Mouse (Mus musculus) forebrain, embryonic 15.5 days (tissue): ENCODE data around the gene Bag5. TPM values are rescaled to one million over a fixed set of nuclear protein-coding genes. Genes with fewer than 3 reads are reported as not detected.
"Not testable (repeated sequence)": the region's sequence is repeated elsewhere in the genome, so short reads cannot be mapped to it uniquely, and the experiment has no call there.

Source experiments
- ATAC-seq: fragments of 200-750 bp; cut with Nextera tagmentation; replicated peaks from 2 replicates; pipeline ENCODE4 v1.8.0; 2017; ENCODE audit warnings: mild to moderate bottlenecking, moderate TSS enrichment, moderate library complexity
- H3K27ac ChIP-seq: fragments of 300-500 bp; sonication (generic); replicated peaks from 2 replicates; pipeline ENCODE4 v1.5.1; 2015; ENCODE audit warnings: mild to moderate bottlenecking, inconsistent platforms
- H3K27me3 ChIP-seq: fragments of 300-500 bp; sonication (generic); 2 replicates; pipeline ENCODE4 v1.6.1; 2015; ENCODE audit warnings: inconsistent platforms
- H3K36me3 ChIP-seq: fragments of 300-500 bp; sonication (generic); 2 replicates; pipeline ENCODE4 v1.6.1; 2015; ENCODE audit warnings: mild to moderate bottlenecking, inconsistent platforms
- H3K4me1 ChIP-seq: fragments of 300-500 bp; sonication (generic); 2 replicates; pipeline ENCODE4 v1.6.1; 2015; ENCODE audit warnings: inconsistent platforms
- H3K4me2 ChIP-seq: fragments of 300-500 bp; sonication (generic); replicated peaks from 2 replicates; pipeline ENCODE4 v1.6.1; 2015; ENCODE audit warnings: mild to moderate bottlenecking, inconsistent platforms
- H3K4me3 ChIP-seq: fragments of 300-500 bp; sonication (generic); 2 replicates; pipeline ENCODE4 v1.5.1; 2015; ENCODE audit warnings: mild to moderate bottlenecking, inconsistent platforms
- H3K9ac ChIP-seq: fragments of 300-500 bp; sonication (generic); replicated peaks from 2 replicates; pipeline ENCODE4 v1.6.1; 2015; ENCODE audit warnings: mild to moderate bottlenecking, inconsistent platforms
- H3K9me3 ChIP-seq: fragments of 300-500 bp; sonication (generic); 2 replicates; pipeline ENCODE4 v1.6.1; 2016; ENCODE audit warnings: inconsistent platforms
- WGBS: fragments of 180-500 bp; shearing (Covaris S2); methylation state at CpG from one replicate; pipeline ENCODE4 v1.1.7; 2015; ENCODE audit warnings: mixed read lengths; 5-methylcytosine and 5-hydroxymethylcytosine counted together
- polyA plus RNA-seq: library from polyadenylated mRNA; unstranded; fragments of >200 nt; fragmentation: Nextera tagmentation; extraction: Ambion mirVana; gene quantifications from 2 replicates; pipeline ENCODE4 v1.2.1, GENCODE M21; 2015

Gene Bag5
- polyA plus RNA-seq, 1 experiment from 2014 or later, result 69.1 TPM

DNA sequence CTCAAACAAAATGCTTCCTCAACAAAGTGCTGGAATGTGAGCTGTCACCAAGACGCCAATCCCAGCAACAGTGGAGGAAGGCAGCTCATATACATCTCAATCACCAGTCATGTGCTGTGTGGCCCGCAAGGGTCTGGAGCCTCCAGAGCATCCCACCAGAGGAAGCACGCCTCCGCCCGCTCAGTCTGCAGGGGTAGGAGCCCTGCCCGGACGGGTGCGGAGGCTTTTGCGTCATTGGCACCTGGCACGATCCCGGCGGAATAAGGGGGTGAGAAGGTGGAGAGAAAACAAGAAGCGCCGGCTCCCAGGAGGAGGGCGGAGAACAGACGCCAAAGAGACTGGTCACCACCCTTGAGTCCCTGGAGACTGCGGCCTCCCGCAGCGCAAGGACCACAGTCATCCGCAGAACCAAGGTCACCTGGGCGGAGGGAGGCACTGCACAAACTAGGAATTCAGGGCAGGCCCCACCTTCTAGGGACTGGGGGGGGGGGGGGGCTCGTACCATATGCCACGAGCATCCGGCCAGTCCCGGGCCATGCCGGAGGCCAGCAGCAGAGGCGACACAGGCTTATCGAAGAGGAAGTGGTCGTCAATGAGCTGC is 42.6 kb downstream of the Bag5 start:
- H3K4me1 ChIP-seq, result peaks cover 37% of the 10 kb centered on the region
- H3K4me2 ChIP-seq, result peak overlapping the region; percentile 71
- peaks cover 11% of the 10 kb centered on the region; the same call in 1 of the 2 replicates for H3K36me3 ChIP-seq
- no peaks in the 10 kb centered on the region for H3K9me3 ChIP-seq
- 1% methylated on average over 28 of the region's 29 CpGs for WGBS
- H3K27me3 ChIP-seq, result no peaks in the 10 kb centered on the region
- ATAC-seq, result no peak
- peak overlapping the region; percentile 90 for H3K4me3 ChIP-seq
- H3K27ac ChIP-seq, result peak overlapping the region; percentile 91
- H3K9ac ChIP-seq, result peak overlapping the region; percentile 96

DNA sequence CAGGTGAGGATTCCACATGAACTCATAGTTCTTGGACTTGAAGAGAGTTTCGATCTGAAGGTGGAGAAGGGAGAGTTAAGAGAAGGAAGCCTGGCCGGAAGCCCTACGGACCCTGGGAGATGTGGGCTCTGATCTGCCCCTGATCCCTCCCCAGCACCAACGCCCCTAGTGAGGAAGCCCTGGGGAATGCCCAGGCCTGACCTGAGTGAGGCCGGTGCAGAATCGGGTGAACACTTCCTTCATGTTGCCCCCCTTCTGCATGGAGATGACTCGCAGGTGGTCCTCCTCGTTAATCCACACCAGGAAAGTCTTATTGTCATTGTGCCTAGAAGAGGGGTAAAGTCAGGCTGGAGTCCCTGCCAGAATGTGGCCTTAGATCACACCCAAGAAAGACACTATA is 43.1 kb downstream of the Bag5 start:
- Histone ChIP-seq H3K36me3 (peaks cover 11% of the 10 kb centered on the region; the same call in 1 of the 2 replicates), H3K27me3 (no peaks in the 10 kb centered on the region), H3K4me3 (peak overlapping the region; percentile 90), H3K4me1 (peaks cover 37% of the 10 kb centered on the region), H3K9me3 (no peaks in the 10 kb centered on the region), H3K27ac (peak overlapping the region; percentile 91), H3K4me2 (peak overlapping the region; percentile 71), H3K9ac (peak overlapping the region; percentile 96)
- WGBS, result 34% methylated on average over 8 of the region's 8 CpGs
- ATAC-seq, result no peak

DNA sequence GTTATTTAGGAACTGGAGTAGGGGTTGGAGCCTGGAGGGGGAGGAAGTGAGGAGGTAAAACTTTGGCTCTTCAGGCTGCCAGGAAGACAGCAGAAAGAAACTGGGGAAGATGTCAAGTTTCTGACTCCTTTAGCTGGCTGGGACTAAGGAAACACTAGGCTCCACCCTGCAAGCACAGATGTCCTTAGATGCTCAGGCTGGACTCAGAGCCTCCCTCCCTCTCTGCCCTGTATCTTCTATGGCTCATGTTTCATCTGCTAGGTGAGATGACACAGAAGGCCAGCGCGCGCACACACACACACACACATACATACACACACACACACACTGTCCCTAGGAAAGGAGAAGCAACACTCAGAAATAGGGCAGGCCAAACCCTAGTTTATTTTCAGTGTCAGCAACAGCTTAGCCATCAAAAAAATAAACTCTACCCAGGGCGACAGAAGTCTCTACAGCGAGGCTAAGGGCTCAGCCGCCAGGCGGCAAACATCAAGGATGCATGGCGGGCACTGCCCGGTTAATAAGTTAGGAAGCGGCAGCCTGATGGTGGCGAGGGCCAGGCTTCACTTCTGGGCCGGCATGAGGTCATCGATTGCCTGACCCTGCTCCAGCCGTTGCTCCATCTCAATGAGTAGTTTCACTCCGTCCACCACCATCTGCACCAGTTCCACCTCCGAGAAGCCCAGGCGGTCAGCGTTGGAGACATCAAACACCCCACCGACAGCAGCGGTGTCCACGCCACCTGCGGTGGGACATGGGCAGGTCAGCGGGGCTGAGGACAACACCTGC is 43.9 kb downstream of the Bag5 start:
- 50% methylated on average over 23 of the region's 23 CpGs for WGBS
- peak overlapping the region; percentile 91 for H3K27ac ChIP-seq
- H3K9ac ChIP-seq, result peak overlapping the region; percentile 96
- no peak for ATAC-seq
- peaks cover 13% of the 10 kb centered on the region; the same call in 1 of the 2 replicates for H3K36me3 ChIP-seq
- H3K4me1 ChIP-seq, result peaks cover 37% of the 10 kb centered on the region
- peak overlapping the region; percentile 71 for H3K4me2 ChIP-seq
- H3K27me3 ChIP-seq, result no peaks in the 10 kb centered on the region
- H3K9me3 ChIP-seq, result no peaks in the 10 kb centered on the region
- H3K4me3 ChIP-seq, result peak overlapping the region; percentile 90

DNA sequence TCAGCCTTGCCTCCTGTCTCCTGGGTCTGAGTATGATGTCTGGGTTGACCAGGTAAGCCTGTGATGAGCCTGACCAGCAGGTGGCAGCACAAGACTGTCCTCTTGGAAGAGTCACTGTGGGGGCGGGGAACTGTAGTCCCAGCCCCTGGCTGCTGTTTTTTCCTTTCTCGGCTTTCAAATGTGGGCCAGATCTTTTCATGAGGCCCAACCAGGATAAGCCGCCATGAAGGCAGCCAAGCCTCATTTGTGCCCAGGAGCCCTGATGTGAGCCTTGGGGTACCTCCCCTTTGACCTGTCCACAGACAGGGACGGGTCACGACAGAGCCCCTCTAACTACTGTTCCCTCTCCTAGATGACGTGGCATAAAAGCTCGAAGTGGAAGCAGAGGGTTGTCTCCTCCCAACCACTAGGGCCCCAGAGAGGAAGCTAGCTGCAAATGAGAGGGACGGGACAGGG is 44.6 kb downstream of the Bag5 start:
- 2% methylated on average over 8 of the region's 8 CpGs for WGBS
- peak overlapping the region; percentile 71 for H3K4me2 ChIP-seq
- peak overlapping the region; percentile 96; the same call in 1 of the 2 replicates for H3K9ac ChIP-seq
- H3K36me3 ChIP-seq, result peaks cover 13% of the 10 kb centered on the region; the same call in 1 of the 2 replicates
- H3K27ac ChIP-seq, result peak overlapping the region; percentile 91
- peak; percentile 47 for ATAC-seq
- no peaks in the 10 kb centered on the region for H3K9me3 ChIP-seq
- H3K27me3 ChIP-seq, result no peaks in the 10 kb centered on the region
- H3K4me3 ChIP-seq, result peak overlapping the region; percentile 90; the same call in 1 of the 2 replicates
- H3K4me1 ChIP-seq, result peaks cover 37% of the 10 kb centered on the region

DNA sequence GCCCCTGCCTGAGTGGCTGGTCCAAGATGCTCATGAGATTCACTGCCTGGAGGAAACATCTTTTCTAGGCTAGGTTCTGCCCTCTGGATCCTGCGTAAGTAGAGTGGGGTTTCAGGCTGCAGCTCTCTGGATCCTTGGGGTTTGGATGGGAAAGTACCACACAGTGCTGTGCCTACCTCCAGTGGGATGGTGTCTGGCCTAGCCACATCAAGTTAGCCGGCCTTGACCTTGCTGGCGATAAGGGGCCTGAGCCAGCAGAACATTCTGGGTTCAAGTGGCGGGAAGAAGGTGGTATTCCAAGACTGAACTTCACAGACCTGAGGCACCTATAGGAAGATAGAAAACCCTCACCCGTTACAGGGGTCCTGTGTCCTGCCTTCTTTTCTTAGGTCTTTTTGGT is 45.6 kb downstream of the Bag5 start:
- peaks cover 13% of the 10 kb centered on the region; the same call in 1 of the 2 replicates for H3K36me3 ChIP-seq
- H3K27ac ChIP-seq, result no peak overlapping the region
- H3K27me3 ChIP-seq, result no peaks in the 10 kb centered on the region
- WGBS, result 93% methylated on average over 5 of the region's 5 CpGs
- no peaks in the 10 kb centered on the region for H3K9me3 ChIP-seq
- no peak overlapping the region for H3K4me3 ChIP-seq
- H3K4me1 ChIP-seq, result peaks cover 31% of the 10 kb centered on the region
- no peak overlapping the region for H3K4me2 ChIP-seq
- ATAC-seq, result no peak
- H3K9ac ChIP-seq, result no peak overlapping the region

DNA sequence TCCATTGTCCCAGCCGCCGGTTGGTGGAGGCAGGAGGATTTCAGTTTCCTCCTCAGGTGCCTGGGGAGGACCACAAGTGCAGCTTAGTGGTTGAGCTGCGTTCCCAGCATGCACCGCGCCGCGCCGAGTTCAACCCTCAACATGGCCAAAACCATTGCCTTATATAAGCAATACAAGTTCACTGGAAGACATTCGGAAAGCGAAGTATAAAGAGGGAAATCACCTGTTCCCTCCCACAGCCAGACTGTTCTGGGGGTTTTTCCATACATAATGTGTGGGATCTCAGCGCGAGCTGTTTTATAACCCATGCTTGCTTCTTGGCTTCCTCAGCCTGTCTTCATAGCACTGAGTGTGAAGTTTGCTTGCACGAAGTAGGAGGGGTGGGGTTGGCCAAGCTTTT is 46.7 kb downstream of the Bag5 start:
- Histone ChIP-seq H3K9me3 (no peaks in the 10 kb centered on the region), H3K4me1 (peaks cover 28% of the 10 kb centered on the region), H3K4me3 (no peak overlapping the region), H3K27ac (no peak overlapping the region), H3K4me2 (no peak overlapping the region), H3K36me3 (peaks cover 13% of the 10 kb centered on the region; the same call in 1 of the 2 replicates), H3K9ac (no peak overlapping the region), H3K27me3 (no peaks in the 10 kb centered on the region)
- no peak for ATAC-seq
- WGBS, result 82% methylated on average over 13 of the region's 13 CpGs

DNA sequence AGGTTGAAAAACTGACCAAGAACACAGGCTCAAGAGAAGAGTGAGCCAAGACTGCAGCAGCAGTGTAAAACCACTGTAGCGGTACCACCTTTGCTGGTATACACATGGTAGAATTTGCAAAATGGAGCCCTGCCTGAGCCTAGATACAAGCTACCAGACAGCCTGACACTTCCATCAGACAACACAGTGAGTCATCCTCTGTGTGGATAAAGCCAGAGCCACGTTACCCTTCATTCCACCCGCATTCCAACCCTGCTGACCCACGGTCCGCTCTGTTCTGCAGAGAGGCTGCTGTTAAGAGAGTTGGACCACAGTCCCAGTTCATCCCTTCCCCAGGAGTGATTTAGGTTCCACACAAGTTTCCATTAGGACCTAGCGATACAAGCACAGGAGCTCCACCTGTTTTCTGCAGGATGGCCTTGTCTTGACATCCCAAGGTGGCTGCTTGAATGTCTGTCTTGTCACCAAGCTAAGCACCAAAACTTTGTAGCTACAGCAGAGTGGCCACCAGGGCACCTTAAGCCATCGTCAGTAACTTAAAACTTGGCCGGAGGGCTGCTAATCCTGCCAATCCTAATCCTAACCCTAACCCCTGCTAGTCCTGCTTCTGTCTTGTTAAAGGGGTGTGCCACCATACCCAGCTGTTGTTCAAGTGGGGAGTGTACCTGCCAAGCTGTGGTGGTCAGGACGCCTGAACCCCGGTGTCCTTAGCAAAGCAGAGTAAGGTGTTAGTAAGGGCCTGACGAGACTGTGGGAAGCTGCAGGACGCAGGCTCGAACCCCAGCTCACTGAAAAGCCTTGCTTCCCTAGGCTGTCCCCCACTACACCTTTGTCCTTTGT is 47.8 kb downstream of the Bag5 start:
- ATAC-seq, result no peak
- H3K4me2 ChIP-seq, result no peak overlapping the region
- 82% methylated on average over 13 of the region's 13 CpGs for WGBS
- H3K27ac ChIP-seq, result no peak overlapping the region
- peaks cover 12% of the 10 kb centered on the region; the same call in 1 of the 2 replicates for H3K36me3 ChIP-seq
- H3K9me3 ChIP-seq, result no peaks in the 10 kb centered on the region
- no peak overlapping the region for H3K9ac ChIP-seq
- H3K4me3 ChIP-seq, result no peak overlapping the region
- peaks cover 19% of the 10 kb centered on the region for H3K4me1 ChIP-seq
- H3K27me3 ChIP-seq, result no peaks in the 10 kb centered on the region

DNA sequence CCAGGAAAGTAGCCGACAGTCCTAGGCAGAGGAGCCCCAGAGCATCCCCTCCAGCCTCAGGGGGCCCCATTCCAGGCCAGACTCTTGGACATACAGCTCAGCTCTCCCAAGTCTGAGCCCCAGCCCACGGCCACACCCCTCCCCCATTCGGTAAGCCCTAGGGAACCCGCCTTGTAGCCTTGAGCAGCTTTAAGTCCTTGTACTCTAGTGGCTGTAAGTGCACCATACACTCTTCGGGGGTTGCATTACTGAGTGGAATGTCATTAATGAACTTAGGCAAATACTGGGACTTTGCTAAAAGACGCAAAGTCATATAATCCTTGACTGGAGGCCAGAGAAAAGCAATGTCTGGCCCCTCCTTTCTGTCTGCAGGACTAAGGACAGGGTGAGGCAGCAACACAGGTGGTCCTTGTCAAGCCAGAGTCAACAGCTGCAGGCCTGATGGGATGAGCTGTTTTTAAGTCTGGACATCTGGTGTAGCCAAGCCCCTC is 48.9 kb downstream of the Bag5 start:
- Histone ChIP-seq H3K36me3 (0 out of 2 replicates have a peak, but pooled peaks cover 13% of the 10 kb centered on the region), H3K27me3 (no peaks in the 10 kb centered on the region), H3K4me2 (no peak overlapping the region), H3K9me3 (no peaks in the 10 kb centered on the region), H3K27ac (no peak overlapping the region), H3K4me3 (no peak overlapping the region), H3K4me1 (peaks cover 8% of the 10 kb centered on the region), H3K9ac (no peak overlapping the region)
- no peak for ATAC-seq
- whole genome bisulfite sequencing, result 52% methylated on average over 6 of the region's 6 CpGs

DNA sequence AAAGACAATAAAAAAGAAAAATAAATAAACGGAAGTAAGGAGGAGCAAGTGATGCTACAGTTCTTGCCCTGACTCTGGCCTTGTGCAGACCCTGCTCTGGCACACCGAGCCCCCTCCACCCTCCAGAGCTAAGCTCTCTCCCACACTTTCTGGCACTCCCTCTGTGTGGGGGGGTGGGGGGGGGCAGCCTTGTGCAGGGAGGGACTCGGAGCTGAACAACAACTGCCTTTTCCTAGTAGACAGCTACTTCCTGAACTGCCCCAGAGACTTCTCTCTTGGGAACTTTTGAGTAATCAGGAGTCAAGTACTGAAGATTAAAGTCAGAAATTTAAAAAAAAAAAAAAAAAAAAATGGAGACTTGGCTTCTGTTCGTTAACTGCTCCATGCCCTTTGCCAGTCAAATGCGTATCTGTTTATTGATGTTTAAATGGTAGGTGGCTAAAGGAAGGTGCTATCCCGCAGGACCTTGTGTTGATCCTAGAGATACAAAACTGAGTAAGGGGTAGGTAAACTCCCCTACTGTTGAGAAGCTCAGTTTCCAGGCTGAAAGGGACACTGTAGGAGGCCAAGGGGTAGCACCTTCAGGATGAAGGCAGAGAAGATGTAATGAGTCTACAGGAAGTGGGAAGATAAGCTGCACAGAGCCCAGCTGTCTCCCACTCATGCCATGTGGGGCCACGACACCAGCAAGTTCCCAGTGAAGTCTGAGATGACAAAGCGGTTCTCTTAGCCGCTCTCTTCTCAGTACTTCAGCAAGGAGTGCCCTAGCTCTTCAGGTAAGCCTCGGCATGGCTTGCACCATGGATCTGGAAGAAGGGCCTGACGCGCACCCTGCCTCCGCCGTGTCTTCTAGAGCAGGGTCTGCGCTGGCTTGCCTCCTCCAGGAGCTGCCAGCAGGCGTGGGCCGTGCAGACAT is 49.6 kb downstream of the Bag5 start:
- H3K9ac ChIP-seq, result no peak overlapping the region
- no peaks in the 10 kb centered on the region for H3K27me3 ChIP-seq
- WGBS, result 78% methylated on average over 17 of the region's 17 CpGs
- H3K36me3 ChIP-seq, result peaks cover 11% of the 10 kb centered on the region; the same call in 1 of the 2 replicates
- no peak overlapping the region for H3K4me3 ChIP-seq
- H3K4me1 ChIP-seq, result peaks cover 1% of the 10 kb centered on the region
- no peak overlapping the region for H3K27ac ChIP-seq
- H3K4me2 ChIP-seq, result no peak overlapping the region
- no peaks in the 10 kb centered on the region for H3K9me3 ChIP-seq
- no peak for ATAC-seq

DNA sequence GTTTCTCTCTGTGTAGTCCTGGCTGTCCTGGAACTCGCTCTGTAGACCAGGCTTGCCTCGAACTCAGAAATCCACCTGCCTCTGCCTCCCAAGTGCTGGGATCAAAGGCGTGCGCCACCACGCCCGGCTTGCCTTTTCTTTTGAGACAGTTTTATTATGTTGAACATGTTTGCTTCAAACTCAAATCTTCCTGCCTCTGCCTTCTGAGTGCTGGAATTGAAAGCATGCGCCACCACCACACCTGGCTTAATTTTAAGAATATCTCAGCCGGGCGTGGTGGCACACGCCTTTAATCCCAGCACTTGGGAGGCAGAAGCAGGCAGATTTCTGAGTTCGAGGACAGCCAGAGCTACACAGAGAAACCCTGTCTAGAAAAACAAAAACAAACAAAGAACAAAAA is 51.5 kb downstream of the Bag5 start:
- not testable (repeated sequence) for H3K4me2 ChIP-seq, H3K4me3 ChIP-seq, H3K9ac ChIP-seq, ATAC-seq, H3K27me3 ChIP-seq, H3K27ac ChIP-seq, H3K9me3 ChIP-seq, H3K4me1 ChIP-seq
- peaks cover 15% of the 10 kb centered on the region; the same call in 1 of the 2 replicates for H3K36me3 ChIP-seq
- WGBS, result 96% methylated on average over 11 of the region's 11 CpGs

DNA sequence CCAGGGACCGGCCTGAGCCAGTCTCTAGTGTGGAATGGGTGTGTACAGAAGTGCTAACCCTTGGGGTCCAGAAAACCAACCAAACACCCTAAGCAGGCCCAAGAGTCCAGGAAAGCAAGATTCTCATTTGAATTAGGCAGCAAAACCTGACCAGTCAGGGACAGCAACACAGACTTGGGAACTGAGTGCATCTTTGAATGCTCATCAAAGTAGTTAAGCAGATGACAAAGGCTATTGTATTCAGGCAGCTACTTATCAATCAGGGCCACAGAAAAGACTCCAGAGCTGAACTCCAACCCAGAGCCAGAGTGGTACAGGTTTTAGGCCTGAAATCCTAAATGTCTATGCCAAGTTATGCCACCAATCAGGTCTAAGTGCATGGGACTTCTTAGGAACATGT is 52.4 kb downstream of the Bag5 start:
- H3K36me3 ChIP-seq, result peaks cover 22% of the 10 kb centered on the region

More for the DNA sequence above, 52.4 kb downstream of the Bag5 start:
- no peaks in the 10 kb centered on the region for H3K27me3 ChIP-seq
- no peak overlapping the region for H3K4me3 ChIP-seq
- H3K9me3 ChIP-seq, result no peaks in the 10 kb centered on the region
- no peak overlapping the region for H3K4me2 ChIP-seq
- ATAC-seq, result no peak
- 87% methylated on average over 1 of the region's 1 CpGs for WGBS
- H3K4me1 ChIP-seq, result no peaks in the 10 kb centered on the region
- H3K9ac ChIP-seq, result no peak overlapping the region
- no peak overlapping the region for H3K27ac ChIP-seq
